Mouse (Mus musculus) adrenal gland, adult 2 months (tissue): ENCODE results near the gene Scn8a. TPM values are rescaled to one million over a fixed set of nuclear protein-coding genes. Genes with fewer than 3 reads are reported as not detected.
"Not testable (repeated sequence)": the region's sequence is repeated elsewhere in the genome, so short reads cannot be mapped to it uniquely, and the experiment has no call there.

Experiments
- DNase-seq: peaks from one replicate; pipeline ENCODE4 v3.0.0; 2021
- long read RNA-seq: library from polyadenylated mRNA; stranded (forward); transcript quantifications from one replicate; pipeline ENCODE4 v2.0.0, GENCODE M21; 2021
- polyA plus RNA-seq: library from polyadenylated mRNA; depleted of rRNA; stranded (reverse); fragments of >200 nt; gene quantifications from 2 replicates; pipeline ENCODE4 v1.2.3, GENCODE M21; 2012; rRNA removed
- total RNA-seq, 2 experiments: library from RNA; stranded (reverse); gene quantifications; 2 replicates each; pipeline ENCODE4 v1.2.3; 2021

Scn8a gene
- total RNA-seq (1 to 10 TPM; 2.8 to 4.6 TPM), polyA plus RNA-seq (1.6 and 2.4 TPM in 2 replicates)
- long read RNA-seq: 0 reads

- no peak for DNase-seq
Measured at GRCm38 (mm10) chr15:100869558-100869957, at the start of gene Scn8a. Gene Scn8a, plus strand, starts transcription at chr15:100869858.

GRCm38 (mm10) chr15:100821824-100822223 lies 47.8 kb upstream of the Scn8a start:
- no peak for DNase-seq

GRCm38 (mm10) chr15:100822370-100822769 lies 47.3 kb upstream of the Scn8a start:
- not testable (repeated sequence) for DNase-seq

- DNase-seq: no peak
Measured at GRCm38 (mm10) chr15:100825249-100825856, 44.3 kb upstream of the Scn8a start.

GRCm38 (mm10) chr15:100826076-100826475 lies 43.6 kb upstream of the Scn8a start:
- DNase-seq: no peak

GRCm38 (mm10) chr15:100829775-100830174 lies 39.9 kb upstream of the Scn8a start:
- no peak for DNase-seq

- no peak for DNase-seq
Measured at GRCm38 (mm10) chr15:100830682-100831081, 39.0 kb upstream of the Scn8a start.

GRCm38 (mm10) chr15:100832144-100832543 lies 37.5 kb upstream of the Scn8a start:
- no peak for DNase-seq

GRCm38 (mm10) chr15:100832784-100833183 lies 36.9 kb upstream of the Scn8a start:
- DNase-seq: no peak

GRCm38 (mm10) chr15:100836729-100837128 lies 32.9 kb upstream of the Scn8a start:
- no peak for DNase-seq

GRCm38 (mm10) chr15:100838607-100839207 lies 31.0 kb upstream of the Scn8a start:
- peak; percentile 53 for DNase-seq

- DNase-seq: no peak
Measured at GRCm38 (mm10) chr15:100844336-100844735, 25.3 kb upstream of the Scn8a start.

GRCm38 (mm10) chr15:100845049-100845879 lies 24.4 kb upstream of the Scn8a start:
- no peak for DNase-seq

GRCm38 (mm10) chr15:100847193-100847592 lies 22.5 kb upstream of the Scn8a start:
- DNase-seq: no peak

GRCm38 (mm10) chr15:100857586-100857985 lies 12.1 kb upstream of the Scn8a start:
- DNase-seq: no peak

- DNase-seq: peak; percentile 26
Measured at GRCm38 (mm10) chr15:100860856-100861255, 8.8 kb upstream of the Scn8a start.

- DNase-seq: no peak
Measured at GRCm38 (mm10) chr15:100865556-100865955, 4.1 kb upstream of the Scn8a start.

GRCm38 (mm10) chr15:100870001-100870774 lies 530 bp downstream of the Scn8a start:
- peak; percentile 77 for DNase-seq

GRCm38 (mm10) chr15:100870775-100871106 lies 1.1 kb downstream of the Scn8a start:
- DNase-seq: peak; percentile 52

GRCm38 (mm10) chr15:100871107-100872011 lies 1.7 kb downstream of the Scn8a start:
- peak; percentile 6 for DNase-seq

- DNase-seq: peak; percentile 84
Measured at GRCm38 (mm10) chr15:100873155-100873554, 3.5 kb downstream of the Scn8a start.
